Mouse (Mus musculus) ES-Bruce4 (cell line): ENCODE results near the gene Fh1.

Source experiments
- CTCF ChIP-seq: IDR thresholded peaks from one replicate; pipeline ENCODE4 v1.8.1; 2011; ENCODE audit warnings: low read depth, low read length
- POLR2A ChIP-seq: IDR thresholded peaks from one replicate; pipeline ENCODE4 v1.8.1; 2011; ENCODE audit warnings: low read length; ENCODE audit not compliant: insufficient read depth

GRCm38 (mm10) chr1:175639072-175639471 is 13.6 kb upstream of the Fh1 start:
- no peak for TF ChIP-seq CTCF
- TF ChIP-seq POLR2A = no peak
